Mouse (Mus musculus): Measurements from ENCODE around the gene Gid4.

GRCm38 (mm10) chr11:60470743-60471142 lies 53.8 kb downstream of the Gid4 start:
- TF ChIP-seq ZNF384 (IDR thresholded peaks at IDR 0.05; ENCODE audit: low read depth, low read length) (no peak), HCFC1 (IDR thresholded peaks at IDR 0.05; ENCODE audit: borderline replicate concordance, insufficient read depth, low read length) (no peak), ZC3H11A (IDR thresholded peaks at IDR 0.05; ENCODE audit: borderline replicate concordance, low read depth, low read length) (no peak), CHD2 (IDR thresholded peaks at IDR 0.05; ENCODE audit: low read depth, low read length) (no peak), MAFK (IDR thresholded peaks at IDR 0.05; ENCODE audit: insufficient read depth, low read depth, low read length) (no peak)

Measured in ES-E14 (cell line).